Mouse (Mus musculus) liver, embryonic 15.5 days (tissue): Measurements from ENCODE around the gene Nckap5. TPM values are rescaled to one million over a fixed set of nuclear protein-coding genes. Genes with fewer than 3 reads are reported as not detected.

Source experiments
- ATAC-seq: fragments of 200-750 bp; cut with Nextera tagmentation; 2 replicates; pipeline ENCODE4 v1.8.0; 2017; ENCODE audit warnings: moderate number of reproducible peaks, mild to moderate bottlenecking, moderate library complexity; ENCODE audit not compliant: insufficient read depth
- H3K27ac ChIP-seq: fragments of 300-500 bp; sonication (generic); replicated peaks from 2 replicates; pipeline ENCODE4 v1.5.1; 2015; ENCODE audit warnings: mild to moderate bottlenecking, inconsistent platforms
- H3K27me3 ChIP-seq: fragments of 300-500 bp; sonication (generic); 2 replicates; pipeline ENCODE4 v1.6.1; 2015; ENCODE audit warnings: mild to moderate bottlenecking, inconsistent platforms
- H3K36me3 ChIP-seq: fragments of 300-500 bp; sonication (generic); replicated peaks from 2 replicates; pipeline ENCODE4 v1.6.1; 2015; ENCODE audit warnings: moderate library complexity, mild to moderate bottlenecking, inconsistent platforms
- H3K4me1 ChIP-seq: fragments of 300-500 bp; sonication (generic); replicated peaks from 2 replicates; pipeline ENCODE4 v1.6.1; 2015; ENCODE audit warnings: inconsistent platforms
- H3K4me2 ChIP-seq: fragments of 300-500 bp; sonication (generic); 2 replicates; pipeline ENCODE4 v1.6.1; 2015; ENCODE audit warnings: moderate library complexity, mild to moderate bottlenecking, inconsistent platforms
- H3K4me3 ChIP-seq: fragments of 300-500 bp; sonication (generic); replicated peaks from 2 replicates; pipeline ENCODE4 v1.5.1; 2015; ENCODE audit warnings: mild to moderate bottlenecking, inconsistent platforms
- H3K9ac ChIP-seq: fragments of 300-500 bp; sonication (generic); 2 replicates; pipeline ENCODE4 v1.6.1; 2015; ENCODE audit warnings: moderate library complexity, mild to moderate bottlenecking, inconsistent platforms
- H3K9me3 ChIP-seq: fragments of 300-500 bp; sonication (generic); replicated peaks from 2 replicates; pipeline ENCODE4 v1.6.1; 2016; ENCODE audit warnings: inconsistent platforms
- WGBS: fragments of 180-500 bp; shearing (Covaris S2); methylation state at CpG from one replicate; pipeline ENCODE4 v1.1.7; 2015; ENCODE audit warnings: mixed read lengths; ENCODE audit not compliant: insufficient replicate concordance; 5-methylcytosine and 5-hydroxymethylcytosine counted together
- polyA plus RNA-seq: library from polyadenylated mRNA; unstranded; fragments of >200 nt; fragmentation: Nextera tagmentation; extraction: Ambion mirVana; gene quantifications from 2 replicates; pipeline ENCODE4 v1.2.1, GENCODE M21; 2015

Gene Nckap5
- polyA plus RNA-seq, 1 experiment from 2014 or later, result 0.99 TPM

DNA sequence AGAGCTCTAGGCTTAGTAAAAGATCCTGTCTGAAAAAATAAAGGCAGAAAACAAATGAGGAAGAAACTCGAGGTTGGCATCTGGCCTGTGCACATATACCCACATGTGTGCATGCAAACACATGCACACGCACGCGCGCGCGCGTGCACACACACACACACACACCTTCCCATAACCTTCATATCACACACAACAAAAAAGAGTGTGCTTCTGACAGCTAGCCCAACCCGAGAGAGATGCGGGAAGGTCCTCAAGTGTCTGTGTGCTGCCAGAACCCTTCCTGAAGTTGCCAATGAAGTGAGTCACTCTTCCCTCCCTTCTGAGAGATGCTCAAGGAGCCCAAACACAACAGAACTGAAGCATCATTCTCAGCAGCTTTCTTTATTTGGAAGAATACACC is 905.1 kb downstream of the Nckap5 start:
- H3K4me3 ChIP-seq, result no peak overlapping the region
- H3K4me1 ChIP-seq, result no peaks in the 10 kb centered on the region
- ATAC-seq, result no peak
- no peak overlapping the region for H3K4me2 ChIP-seq
- H3K36me3 ChIP-seq, result no peaks in the 10 kb centered on the region
- H3K9ac ChIP-seq, result no peak overlapping the region
- no peaks in the 10 kb centered on the region for H3K27me3 ChIP-seq
- WGBS, result 83% methylated on average over 10 of the region's 10 CpGs
- H3K9me3 ChIP-seq, result no peaks in the 10 kb centered on the region
- no peak overlapping the region for H3K27ac ChIP-seq

DNA sequence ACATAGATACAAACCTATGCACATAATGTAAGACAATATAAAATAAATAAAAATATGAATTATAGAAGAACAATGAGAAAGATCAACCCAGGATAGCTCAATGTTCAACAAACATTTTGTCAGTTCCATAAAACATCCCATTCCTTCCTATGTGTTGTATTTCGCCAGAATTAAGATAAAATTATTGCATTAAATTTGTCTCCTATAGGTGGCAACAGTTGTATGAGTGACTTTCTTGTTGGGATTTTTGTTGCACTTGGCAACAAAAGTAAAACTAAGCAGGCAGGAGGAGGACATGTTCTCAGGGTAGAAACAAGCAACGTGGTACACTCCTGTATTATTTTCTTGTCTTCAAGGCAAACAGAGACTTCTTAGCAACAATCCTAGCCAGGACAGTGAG is 907.5 kb downstream of the Nckap5 start:
- 55% methylated on average over 2 of the region's 2 CpGs for WGBS
- Histone ChIP-seq H3K27me3 (no peaks in the 10 kb centered on the region), H3K4me3 (no peak overlapping the region), H3K4me1 (no peaks in the 10 kb centered on the region), H3K9me3 (no peaks in the 10 kb centered on the region), H3K36me3 (no peaks in the 10 kb centered on the region), H3K27ac (no peak overlapping the region), H3K4me2 (no peak overlapping the region), H3K9ac (no peak overlapping the region)
- ATAC-seq, result no peak

GRCm38 (mm10) chr1:125920696-125921095 is 909.9 kb downstream of the Nckap5 start:
- Histone ChIP-seq H3K9me3 (no peaks in the 10 kb centered on the region), H3K36me3 (no peaks in the 10 kb centered on the region), H3K4me1 (no peaks in the 10 kb centered on the region), H3K4me2 (no peak overlapping the region), H3K27ac (no peak overlapping the region), H3K27me3 (no peaks in the 10 kb centered on the region), H3K9ac (no peak overlapping the region), H3K4me3 (no peak overlapping the region)
- ATAC-seq, result no peak
- WGBS, result 74% methylated on average over 3 of the region's 3 CpGs

- Histone ChIP-seq H3K4me1 (peaks cover 3% of the 10 kb centered on the region; the same call in 1 of the 2 replicates), H3K36me3 (no peaks in the 10 kb centered on the region), H3K27me3 (peaks cover 46% of the 10 kb centered on the region), H3K4me2 (peak within 1 kb of the TSS; percentile 64), H3K9me3 (no peaks in the 10 kb centered on the region), H3K4me3 (peak within 1 kb of the TSS; percentile 37), H3K27ac (no peak within 1 kb of the TSS), H3K9ac (no peak within 1 kb of the TSS)
- 7% methylated on average over 30 of the region's 30 CpGs for WGBS
- ATAC-seq, result no peak
Measured at GRCm38 (mm10) chr1:125912601-125913600, 917.7 kb downstream of the Nckap5 start, which contains the start of gene Lypd1. TSS of gene Lypd1 (minus strand) at chr1:125913101.

- under 1% methylated on average over 43 of the region's 43 CpGs for WGBS
- no peak for ATAC-seq
- Histone ChIP-seq H3K36me3 (no peaks in the 10 kb centered on the region), H3K9ac (no peak overlapping the region), H3K4me1 (peaks cover 3% of the 10 kb centered on the region; the same call in 1 of the 2 replicates), H3K27me3 (peaks cover 46% of the 10 kb centered on the region), H3K4me3 (peak overlapping the region; percentile 37), H3K27ac (no peak overlapping the region), H3K4me2 (peak overlapping the region; percentile 64), H3K9me3 (no peaks in the 10 kb centered on the region)
Measured at GRCm38 (mm10) chr1:125911901-125912445, 918.6 kb downstream of the Nckap5 start.

- H3K4me3 ChIP-seq, result peak overlapping the region; percentile 37
- peaks cover 3% of the 10 kb centered on the region; the same call in 1 of the 2 replicates for H3K4me1 ChIP-seq
Measured at GRCm38 (mm10) chr1:125911337-125911900, 919.2 kb downstream of the Nckap5 start.

DNA sequence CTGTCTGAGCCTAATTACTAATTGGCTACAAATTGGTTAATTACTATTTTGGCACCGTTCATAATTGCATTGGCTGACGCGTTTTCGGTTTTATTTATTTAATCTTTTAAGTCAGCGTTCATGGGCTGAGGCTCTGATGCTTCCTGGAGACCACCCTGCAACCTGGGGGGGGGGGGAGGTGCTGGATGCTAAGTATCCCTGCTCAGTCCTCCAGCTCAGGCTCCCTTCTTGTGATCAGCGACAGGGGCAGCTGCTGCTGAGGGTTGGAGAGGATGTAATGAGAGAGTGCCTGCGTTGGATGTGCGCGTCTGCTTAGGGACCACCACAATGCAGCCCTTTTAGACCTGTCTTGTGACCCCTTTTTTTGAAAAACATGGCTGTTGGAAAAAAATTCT is 919.7 kb downstream of the Nckap5 start:
- H3K9ac ChIP-seq, result no peak overlapping the region
- H3K9me3 ChIP-seq, result no peaks in the 10 kb centered on the region
- H3K4me3 ChIP-seq, result peak overlapping the region; percentile 37; the same call in 1 of the 2 replicates
- WGBS, result 2% methylated on average over 9 of the region's 9 CpGs
- ATAC-seq, result no peak
- H3K27ac ChIP-seq, result no peak overlapping the region
- peaks cover 46% of the 10 kb centered on the region for H3K27me3 ChIP-seq
- H3K4me1 ChIP-seq, result peaks cover 3% of the 10 kb centered on the region; the same call in 1 of the 2 replicates
- peak overlapping the region; percentile 64; the same call in 1 of the 2 replicates for H3K4me2 ChIP-seq
- H3K36me3 ChIP-seq, result no peaks in the 10 kb centered on the region

More at GRCm38 (mm10) chr1:125911337-125911900, 919.2 kb downstream of the Nckap5 start:
- peaks cover 46% of the 10 kb centered on the region for H3K27me3 ChIP-seq
- H3K27ac ChIP-seq, result no peak overlapping the region
- H3K9ac ChIP-seq, result no peak overlapping the region
- no peak for ATAC-seq
- H3K4me2 ChIP-seq, result peak overlapping the region; percentile 64
- no peaks in the 10 kb centered on the region for H3K36me3 ChIP-seq
- H3K9me3 ChIP-seq, result no peaks in the 10 kb centered on the region
- WGBS, result 1% methylated on average over 35 of the region's 35 CpGs

GRCm38 (mm10) chr1:125910211-125910870 is 920.3 kb downstream of the Nckap5 start:
- no peak for ATAC-seq
- Histone ChIP-seq H3K9me3 (no peaks in the 10 kb centered on the region), H3K4me2 (no peak overlapping the region), H3K4me3 (no peak overlapping the region), H3K27ac (no peak overlapping the region), H3K27me3 (peaks cover 46% of the 10 kb centered on the region), H3K36me3 (no peaks in the 10 kb centered on the region), H3K4me1 (peaks cover 3% of the 10 kb centered on the region; the same call in 1 of the 2 replicates), H3K9ac (no peak overlapping the region)
- WGBS, result 12% methylated on average over 14 of the region's 14 CpGs

- no peaks in the 10 kb centered on the region for H3K36me3 ChIP-seq
- 82% methylated on average over 9 of the region's 9 CpGs for WGBS
- no peaks in the 10 kb centered on the region for H3K9me3 ChIP-seq
- no peak overlapping the region for H3K4me2 ChIP-seq
- no peak overlapping the region for H3K4me3 ChIP-seq
- H3K27ac ChIP-seq, result no peak overlapping the region
- no peak for ATAC-seq
- no peak overlapping the region for H3K9ac ChIP-seq
- no peaks in the 10 kb centered on the region for H3K27me3 ChIP-seq
- H3K4me1 ChIP-seq, result no peaks in the 10 kb centered on the region
Measured at GRCm38 (mm10) chr1:125893158-125893557, 937.4 kb downstream of the Nckap5 start.

GRCm38 (mm10) chr1:125870056-125870455 is 960.5 kb downstream of the Nckap5 start:
- H3K9ac ChIP-seq, result no peak overlapping the region
- H3K4me2 ChIP-seq, result no peak overlapping the region
- no peaks in the 10 kb centered on the region for H3K4me1 ChIP-seq
- no peak for ATAC-seq
- no peaks in the 10 kb centered on the region for H3K9me3 ChIP-seq
- H3K36me3 ChIP-seq, result no peaks in the 10 kb centered on the region
- no peak overlapping the region for H3K4me3 ChIP-seq
- no peak overlapping the region for H3K27ac ChIP-seq
- no peaks in the 10 kb centered on the region for H3K27me3 ChIP-seq
- 40% methylated on average over 7 of the region's 7 CpGs for WGBS
